Mouse (Mus musculus) midbrain, embryonic 11.5 days (tissue): Measurements from ENCODE around the gene Bicdl2. TPM values are rescaled to one million over a fixed set of nuclear protein-coding genes. Genes with fewer than 3 reads are reported as not detected.

Experiments
- ATAC-seq: fragments of 200-750 bp; cut with Nextera tagmentation; 2 replicates; pipeline ENCODE4 v1.8.0; 2017; ENCODE audit warnings: moderate TSS enrichment, moderate library complexity; ENCODE audit not compliant: low FRiP score
- DNase-seq: peaks from one replicate; pipeline ENCODE4 v3.0.0; 2015; ENCODE audit warnings: low spot score; ENCODE audit errors: missing footprints
- H3K27ac ChIP-seq: fragments of 300-500 bp; sonication (generic); 2 replicates; pipeline ENCODE4 v1.5.1; 2014; ENCODE audit warnings: low read depth, low read length
- H3K27me3 ChIP-seq: fragments of 300-500 bp; sonication (generic); 2 replicates; pipeline ENCODE4 v1.6.1; 2014; ENCODE audit warnings: mild to moderate bottlenecking, low read length, moderate library complexity, mixed read lengths; ENCODE audit not compliant: control insufficient read depth, insufficient read depth
- H3K36me3 ChIP-seq: fragments of 300-500 bp; sonication (generic); 2 replicates; pipeline ENCODE4 v1.6.1; 2014; ENCODE audit warnings: mild to moderate bottlenecking, low read length, moderate library complexity, mixed read lengths; ENCODE audit not compliant: control insufficient read depth, insufficient read depth
- H3K4me1 ChIP-seq: fragments of 300-500 bp; sonication (generic); 2 replicates; pipeline ENCODE4 v1.6.1; 2014; ENCODE audit warnings: low read length; ENCODE audit not compliant: control insufficient read depth, insufficient read depth
- H3K4me2 ChIP-seq: fragments of 300-500 bp; sonication (generic); 2 replicates; pipeline ENCODE4 v1.6.1; 2014; ENCODE audit warnings: mild to moderate bottlenecking, moderate library complexity
- H3K4me3 ChIP-seq: fragments of 300-500 bp; sonication (generic); 2 replicates; pipeline ENCODE4 v1.5.1; 2014; ENCODE audit warnings: low read depth, low read length
- H3K9ac ChIP-seq: fragments of 300-500 bp; sonication (generic); 2 replicates; pipeline ENCODE4 v1.6.1; 2014; ENCODE audit warnings: low read length
- H3K9me3 ChIP-seq: fragments of 300-500 bp; sonication (generic); 2 replicates; pipeline ENCODE4 v1.6.1; 2016; ENCODE audit warnings: low read length; ENCODE audit not compliant: control insufficient read depth
- WGBS: fragments of 180-500 bp; shearing (Covaris S2); extraction: QIAGEN DNeasy Blood & Tissue Kit; methylation state at CpG from one replicate; pipeline ENCODE4 v1.1.7; 2014; 5-methylcytosine and 5-hydroxymethylcytosine counted together
- polyA plus RNA-seq: library from polyadenylated mRNA; unstranded; fragments of >200 nt; fragmentation: Nextera tagmentation; extraction: Ambion mirVana; gene quantifications from 2 replicates; pipeline ENCODE4 v1.2.1, GENCODE M21; 2014

The Bicdl2 gene
- polyA plus RNA-seq, 1 experiment from 2014 or later, result 0.14 TPM

DNA sequence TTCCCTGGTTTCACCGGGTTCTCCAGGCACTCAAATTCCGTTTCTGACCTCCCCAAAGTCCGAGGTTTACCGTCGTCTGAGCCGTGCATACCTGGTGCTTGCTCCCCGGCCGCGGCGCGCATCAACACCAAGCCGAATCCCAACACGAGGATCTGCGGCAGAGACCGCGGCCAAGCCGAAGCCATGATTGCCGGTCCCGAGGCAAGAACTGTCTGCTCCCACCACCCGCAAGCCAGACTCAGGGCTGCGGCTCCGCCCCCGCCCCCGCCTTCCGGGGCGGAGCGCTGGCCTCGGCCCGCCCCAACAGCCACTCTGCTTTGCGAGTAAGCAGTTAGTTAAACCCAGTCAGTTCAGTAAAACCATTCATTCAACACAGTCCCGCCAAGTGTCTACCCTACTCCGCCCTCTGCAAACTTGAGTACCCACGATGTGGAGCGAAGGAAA, 17.0 kb downstream of the Bicdl2 start, which contains the start of gene Tnfrsf12a:
Gene Tnfrsf12a (minus strand): TSS at position 233 of the 444 bp plus-strand sequence.
- under 1% methylated on average over 34 of the region's 34 CpGs for WGBS
- ATAC-seq (peak; percentile 39), DNase-seq (peak; percentile 98)
- no peak within 1 kb of the TSS for H3K27ac ChIP-seq
- H3K4me3 ChIP-seq, result peak within 1 kb of the TSS; percentile 48
- H3K9ac ChIP-seq, result peak within 1 kb of the TSS; percentile 59
- H3K4me2 ChIP-seq, result peak within 1 kb of the TSS; percentile 94
- H3K36me3 ChIP-seq, result no peaks in the 10 kb centered on the region
- no peaks in the 10 kb centered on the region for H3K9me3 ChIP-seq
- H3K27me3 ChIP-seq, result peaks cover 59% of the 10 kb centered on the region
- H3K4me1 ChIP-seq, result peaks cover 24% of the 10 kb centered on the region

DNA sequence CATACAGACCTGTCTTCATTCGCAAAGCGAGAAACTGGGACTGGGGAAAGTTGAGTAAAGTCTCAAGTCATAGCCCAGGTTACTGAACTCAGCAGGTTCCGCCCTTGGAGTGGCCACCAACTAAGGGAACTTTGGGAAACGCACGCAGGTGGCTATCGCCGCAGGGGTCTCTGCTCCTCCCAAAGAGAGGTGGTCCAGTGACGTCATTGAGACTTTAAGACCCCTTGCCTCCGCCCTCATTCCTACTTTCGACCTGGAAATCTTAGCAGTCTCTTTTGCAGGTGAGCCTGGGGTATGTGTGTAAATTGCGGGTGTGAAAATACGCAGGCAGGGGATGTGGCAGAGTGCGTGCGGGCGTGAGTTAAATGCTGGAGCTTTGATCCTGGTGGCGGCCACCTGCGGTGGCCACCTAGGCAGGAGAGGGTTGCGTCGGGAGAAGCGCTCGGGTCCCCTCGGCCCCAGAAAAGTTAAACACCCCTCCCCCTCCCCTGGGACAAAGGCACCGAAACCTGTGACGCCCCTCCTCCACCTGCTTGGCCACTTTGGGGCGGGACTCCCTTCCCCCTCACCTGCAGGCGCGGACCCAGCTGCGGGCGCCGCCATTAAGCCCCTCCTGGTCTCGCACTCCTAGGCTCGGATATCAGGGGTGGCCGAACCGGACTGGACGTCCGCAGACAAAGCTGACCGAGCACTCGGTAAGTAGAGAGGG, 19.0 kb downstream of the Bicdl2 start, which contains the start of gene Cldn6:
Gene Cldn6 (plus strand): TSS at position 123 of the 709 bp plus-strand sequence.
- H3K27ac ChIP-seq, result no peak within 1 kb of the TSS
- no peaks in the 10 kb centered on the region for H3K9me3 ChIP-seq
- DNase-seq (peak; percentile 85), ATAC-seq (no peak)
- no peaks in the 10 kb centered on the region for H3K36me3 ChIP-seq
- H3K4me3 ChIP-seq, result no peak within 1 kb of the TSS
- WGBS, result 1% methylated on average over 38 of the region's 38 CpGs
- peaks cover 76% of the 10 kb centered on the region for H3K27me3 ChIP-seq
- peaks cover 24% of the 10 kb centered on the region for H3K4me1 ChIP-seq
- H3K9ac ChIP-seq, result no peak within 1 kb of the TSS
- H3K4me2 ChIP-seq, result peak within 1 kb of the TSS; percentile 20; the same call in 1 of the 2 replicates

DNA sequence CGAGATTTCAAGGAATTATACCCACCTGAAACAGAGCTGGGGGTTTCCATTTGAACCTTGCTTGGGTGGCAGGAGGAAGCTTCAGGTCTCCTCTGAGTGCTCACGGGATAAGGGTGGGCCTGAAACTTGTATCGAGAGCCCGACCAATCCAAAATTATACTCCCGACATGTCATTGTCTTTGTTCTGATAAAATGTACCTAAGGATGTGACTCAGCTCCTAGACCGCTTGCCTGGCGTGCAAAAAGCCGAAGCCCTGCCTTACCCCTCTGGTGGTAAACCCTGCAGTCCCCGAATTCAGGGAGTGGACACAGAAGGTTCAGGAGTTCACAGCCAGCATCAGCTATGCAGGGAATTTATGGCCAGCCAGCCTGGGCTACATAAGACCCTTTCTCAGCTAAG, 20.0 kb downstream of the Bicdl2 start:
- no peak overlapping the region for H3K4me2 ChIP-seq
- H3K4me1 ChIP-seq, result peaks cover 25% of the 10 kb centered on the region
- ATAC-seq, result no peak
- no peak overlapping the region for H3K9ac ChIP-seq
- no peak overlapping the region for H3K4me3 ChIP-seq
- peaks cover 70% of the 10 kb centered on the region for H3K27me3 ChIP-seq
- 77% methylated on average over 9 of the region's 9 CpGs for WGBS
- H3K9me3 ChIP-seq, result no peaks in the 10 kb centered on the region
- H3K27ac ChIP-seq, result no peak overlapping the region
- no peaks in the 10 kb centered on the region for H3K36me3 ChIP-seq
- DNase-seq, result peak; percentile 33

- Histone ChIP-seq H3K4me3 (no peak overlapping the region), H3K4me1 (peaks cover 23% of the 10 kb centered on the region), H3K27ac (no peak overlapping the region), H3K27me3 (peaks cover 62% of the 10 kb centered on the region), H3K36me3 (no peaks in the 10 kb centered on the region), H3K4me2 (no peak overlapping the region), H3K9ac (no peak overlapping the region), H3K9me3 (no peaks in the 10 kb centered on the region)
- ATAC-seq (no peak), DNase-seq (no peak)
- 85% methylated on average over 10 of the region's 10 CpGs for WGBS
Measured at GRCm38 (mm10) chr17:23681086-23681485, 20.8 kb downstream of the Bicdl2 start.

- Histone ChIP-seq H3K9me3 (no peaks in the 10 kb centered on the region), H3K4me3 (no peak overlapping the region), H3K4me2 (no peak overlapping the region), H3K4me1 (peaks cover 16% of the 10 kb centered on the region), H3K27ac (no peak overlapping the region), H3K27me3 (peaks cover 55% of the 10 kb centered on the region), H3K36me3 (no peaks in the 10 kb centered on the region), H3K9ac (no peak overlapping the region)
- 67% methylated on average over 4 of the region's 4 CpGs for WGBS
- ATAC-seq (no peak), DNase-seq (no peak)
Measured at GRCm38 (mm10) chr17:23682092-23682491, 21.8 kb downstream of the Bicdl2 start.

GRCm38 (mm10) chr17:23682530-23682929, 22.2 kb downstream of the Bicdl2 start:
- Histone ChIP-seq H3K4me1 (peaks cover 13% of the 10 kb centered on the region), H3K9me3 (no peaks in the 10 kb centered on the region), H3K27ac (no peak overlapping the region), H3K4me2 (no peak overlapping the region), H3K36me3 (no peaks in the 10 kb centered on the region), H3K27me3 (peaks cover 55% of the 10 kb centered on the region), H3K4me3 (no peak overlapping the region), H3K9ac (no peak overlapping the region)
- DNase-seq (peak; percentile 77), ATAC-seq (no peak)
- 77% methylated on average over 3 of the region's 3 CpGs for WGBS

DNA sequence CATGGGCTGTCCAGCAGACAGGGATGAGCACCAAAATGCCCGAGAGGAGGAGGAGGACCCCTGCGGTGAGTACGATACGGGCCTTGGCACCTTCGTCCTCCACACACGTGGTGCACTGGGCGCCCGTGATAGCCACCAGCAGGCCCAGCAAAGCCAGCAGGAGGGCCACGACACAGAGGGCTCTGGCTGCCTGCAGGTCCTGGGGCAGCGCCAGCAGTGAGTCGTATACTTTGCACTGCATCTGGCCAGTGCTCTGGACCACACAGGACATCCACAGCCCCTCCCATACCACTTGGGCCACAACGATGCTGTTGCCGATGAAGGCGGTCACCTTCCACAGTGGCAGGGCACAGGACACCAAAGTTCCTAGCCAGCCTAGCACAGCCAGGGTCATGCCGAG, 22.9 kb downstream of the Bicdl2 start:
- DNase-seq (peak; percentile 85), ATAC-seq (no peak)
- peaks cover 13% of the 10 kb centered on the region; the same call in 1 of the 2 replicates for H3K4me1 ChIP-seq
- 26% methylated on average over 15 of the region's 15 CpGs for WGBS
- H3K36me3 ChIP-seq, result no peaks in the 10 kb centered on the region
- peaks cover 55% of the 10 kb centered on the region for H3K27me3 ChIP-seq
- H3K4me3 ChIP-seq, result no peak overlapping the region
- no peak overlapping the region for H3K27ac ChIP-seq
- H3K9me3 ChIP-seq, result no peaks in the 10 kb centered on the region
- H3K9ac ChIP-seq, result no peak overlapping the region
- no peak overlapping the region for H3K4me2 ChIP-seq

DNA sequence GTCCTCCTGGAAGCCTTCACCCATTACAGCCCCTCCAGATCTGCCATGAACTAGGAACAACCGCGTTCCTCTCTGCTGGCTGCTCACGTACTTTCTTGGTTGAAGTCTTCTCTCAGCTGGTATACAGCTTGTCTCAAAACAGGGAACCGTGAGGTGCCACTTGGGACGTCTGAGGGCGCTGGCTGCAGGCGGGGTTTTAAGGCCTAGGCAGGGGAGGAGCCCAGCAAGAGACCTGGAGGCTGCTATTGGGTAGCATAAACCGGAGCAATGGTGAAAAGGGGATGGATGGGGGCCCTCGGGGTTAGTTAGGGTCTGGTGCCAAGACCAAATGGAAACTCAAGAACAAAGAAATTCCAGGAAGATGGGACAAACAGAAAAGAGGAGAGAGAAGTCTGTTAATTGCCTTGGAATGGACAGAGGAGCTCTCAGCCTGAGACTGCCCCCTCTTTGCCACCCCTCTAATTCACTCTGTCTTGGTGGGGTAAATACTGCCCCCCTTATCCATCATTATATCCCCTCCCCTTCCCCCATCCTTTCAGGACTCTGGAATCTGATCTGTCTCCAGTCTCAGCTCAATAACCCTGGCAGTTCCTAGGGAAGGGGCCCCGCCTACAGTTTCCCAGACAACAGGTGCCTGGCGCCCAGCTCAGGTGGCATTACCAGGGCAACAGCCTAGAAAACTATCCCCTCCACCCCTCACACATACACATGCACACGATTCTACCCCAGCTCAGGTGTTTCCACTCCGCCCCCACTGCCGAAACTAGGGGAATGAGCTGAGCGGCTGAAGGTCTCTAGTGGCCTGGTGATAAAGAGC, 23.8 kb downstream of the Bicdl2 start, which contains the start of gene Cldn9:
Gene Cldn9 (minus strand): TSS at position 171 of the 817 bp plus-strand sequence.
- Histone ChIP-seq H3K4me3 (no peak within 1 kb of the TSS), H3K4me1 (peaks cover 13% of the 10 kb centered on the region; the same call in 1 of the 2 replicates), H3K9ac (no peak within 1 kb of the TSS), H3K9me3 (no peaks in the 10 kb centered on the region), H3K36me3 (no peaks in the 10 kb centered on the region), H3K27ac (no peak within 1 kb of the TSS), H3K4me2 (no peak within 1 kb of the TSS), H3K27me3 (peaks cover 46% of the 10 kb centered on the region)
- DNase-seq, result peak; percentile 78
- ATAC-seq, result peak; percentile 70
- WGBS, result 13% methylated on average over 15 of the region's 15 CpGs

DNA sequence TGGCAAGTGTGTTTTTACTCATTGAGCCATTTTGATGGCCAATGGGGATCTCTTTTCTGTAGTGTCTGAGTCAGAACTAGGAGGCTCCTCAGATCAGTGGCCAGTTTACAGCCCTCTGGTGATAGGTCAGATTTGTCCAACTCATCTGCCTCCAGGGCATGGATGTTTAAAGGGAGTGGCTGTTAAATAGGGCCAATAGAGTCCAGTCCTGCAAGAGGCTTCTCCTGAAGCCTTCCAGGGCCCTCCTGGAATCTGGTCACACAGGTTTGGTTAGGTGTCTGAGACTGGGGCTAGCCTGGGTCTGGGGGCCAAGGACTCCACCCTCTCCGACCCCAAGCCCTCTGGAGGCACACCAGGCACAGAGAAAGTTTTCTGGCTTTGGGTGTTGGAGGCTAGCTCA, 34.2 kb downstream of the Bicdl2 start:
- WGBS, result 74% methylated on average over 1 of the region's 1 CpGs
- ATAC-seq (no peak), DNase-seq (no peak)
- Histone ChIP-seq H3K4me2 (no peak overlapping the region), H3K9me3 (no peaks in the 10 kb centered on the region), H3K36me3 (no peaks in the 10 kb centered on the region), H3K27me3 (peaks cover 15% of the 10 kb centered on the region), H3K4me1 (no peaks in the 10 kb centered on the region; the same call in 1 of the 2 replicates), H3K9ac (no peak overlapping the region), H3K4me3 (no peak overlapping the region), H3K27ac (no peak overlapping the region)
